Mouse (Mus musculus) fat pad, adult 2 months (tissue): ENCODE measurements around the gene Slpi.
"Not testable (repeated sequence)": the region's sequence is repeated elsewhere in the genome, so short reads cannot be mapped to it uniquely, and the experiment has no call there.

Experiments
- DNase-seq: peaks from one replicate; pipeline ENCODE4 v3.0.0-alpha.2; 2011; ENCODE audit warnings: low read depth, low spot score; ENCODE audit errors: extremely low read depth

Slpi gene

GRCm38 (mm10) chr2:164316451-164316850 is 72.4 kb downstream of the Slpi start, which contains the start of gene Svs6:
Svs6 (plus strand) TSS chr2:164316751.
- not testable (repeated sequence) for DNase-seq

DNA sequence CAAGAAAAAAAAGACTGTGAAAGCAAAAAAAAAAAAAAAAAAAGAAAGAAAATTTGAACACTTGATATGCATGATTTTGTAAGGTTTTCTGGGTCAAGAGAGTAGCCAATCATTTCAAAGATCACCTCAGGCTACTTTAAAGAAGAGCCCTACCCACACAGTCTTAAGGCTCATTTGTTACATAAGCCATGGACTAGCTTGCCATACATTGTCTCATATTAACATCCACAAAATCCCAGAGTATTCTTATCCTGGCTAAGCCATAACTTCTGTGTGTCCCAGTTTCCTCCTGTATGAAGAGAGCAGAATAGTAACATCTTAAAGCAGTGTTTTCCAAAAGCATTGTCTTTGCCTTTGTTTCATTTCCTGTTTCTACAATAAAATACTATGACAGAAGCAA is 73.4 kb downstream of the Slpi start:
- not testable (repeated sequence) for DNase-seq

DNA sequence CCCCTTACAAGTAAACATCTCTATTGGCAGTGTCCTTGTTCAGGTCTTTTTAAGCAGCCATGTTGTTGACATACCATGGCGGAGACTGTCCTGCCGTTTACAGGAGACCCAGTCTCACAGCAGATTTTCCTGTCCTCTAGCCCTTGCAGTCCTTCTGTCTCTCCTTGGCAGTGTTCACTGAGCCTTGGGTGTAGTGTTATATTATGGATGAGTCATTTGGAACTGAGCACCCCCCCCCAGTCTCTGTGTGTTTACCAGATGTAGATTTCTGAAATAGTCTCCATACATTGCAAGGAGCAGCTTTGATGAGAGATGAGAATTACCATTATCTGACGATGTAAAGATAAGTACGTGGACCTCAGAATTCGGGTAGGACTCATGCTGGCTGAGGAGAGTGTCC is 76.3 kb downstream of the Slpi start:
- DNase-seq = no peak
